Mouse (Mus musculus) thymus, postnatal 25 days (tissue): ENCODE measurements at regions not wholly inside any gene's neighbourhood (a gene's known extent, or its start where the extent isn't known, plus 50 kb on each side); places are given as distances from the start of the nearest gene placed in this dataset.
A peak's percentile ranks its signal among the peaks of the same experiment; 100 is the strongest.

ENCODE experiments used
- DNase-seq: peaks from one replicate; pipeline ENCODE4 v3.0.0; 2022

- DNase-seq, result peak; percentile 1
Observed at GRCm38 (mm10) chr19:13980988-13981630, 67.8 kb downstream of the Olfr1505 start.

- DNase-seq, result no peak
Observed at GRCm38 (mm10) chr19:13982823-13983222, 69.5 kb downstream of the Olfr1505 start.
